Mouse (Mus musculus): ENCODE results near the gene Serpinb9f.
"Not testable (repeated sequence)": the region's sequence is repeated elsewhere in the genome, so short reads cannot be mapped to it uniquely, and the experiment has no call there.

The Serpinb9f gene

GRCm38 (mm10) chr13:33323777-33324176 is at the start of gene Serpinb9f:
TSS of gene Serpinb9f (plus strand) at chr13:33324077.
- not testable (repeated sequence) for DNase-seq (ENCODE audit: extremely low spot score)

- DNase-seq (ENCODE audit: extremely low spot score): not testable (repeated sequence)
These were observed 15.2 kb upstream of the Serpinb9f start for GRCm38 (mm10) chr13:33308631-33309030.

GRCm38 (mm10) chr13:33356666-33357065 is 32.8 kb downstream of the Serpinb9f start:
- DNase-seq (ENCODE audit: extremely low spot score): not testable (repeated sequence)

Measured in embryo, embryonic 9.5 days (tissue).